Mouse (Mus musculus) megakaryocyte, embryonic 14.5 days (primary cell): ENCODE measurements around the gene Ccdc149.

Experiments used
- FLI1 ChIP-seq: IDR thresholded peaks from 2 replicates; pipeline ENCODE4 v1.6.1; 2012; ENCODE audit warnings: low read length, inconsistent platforms, mixed read lengths
- GATA1 ChIP-seq: IDR thresholded peaks from 3 replicates; pipeline ENCODE4 v1.6.1; 2012; ENCODE audit warnings: mixed read lengths, low read length, inconsistent platforms, borderline replicate concordance

DNA sequence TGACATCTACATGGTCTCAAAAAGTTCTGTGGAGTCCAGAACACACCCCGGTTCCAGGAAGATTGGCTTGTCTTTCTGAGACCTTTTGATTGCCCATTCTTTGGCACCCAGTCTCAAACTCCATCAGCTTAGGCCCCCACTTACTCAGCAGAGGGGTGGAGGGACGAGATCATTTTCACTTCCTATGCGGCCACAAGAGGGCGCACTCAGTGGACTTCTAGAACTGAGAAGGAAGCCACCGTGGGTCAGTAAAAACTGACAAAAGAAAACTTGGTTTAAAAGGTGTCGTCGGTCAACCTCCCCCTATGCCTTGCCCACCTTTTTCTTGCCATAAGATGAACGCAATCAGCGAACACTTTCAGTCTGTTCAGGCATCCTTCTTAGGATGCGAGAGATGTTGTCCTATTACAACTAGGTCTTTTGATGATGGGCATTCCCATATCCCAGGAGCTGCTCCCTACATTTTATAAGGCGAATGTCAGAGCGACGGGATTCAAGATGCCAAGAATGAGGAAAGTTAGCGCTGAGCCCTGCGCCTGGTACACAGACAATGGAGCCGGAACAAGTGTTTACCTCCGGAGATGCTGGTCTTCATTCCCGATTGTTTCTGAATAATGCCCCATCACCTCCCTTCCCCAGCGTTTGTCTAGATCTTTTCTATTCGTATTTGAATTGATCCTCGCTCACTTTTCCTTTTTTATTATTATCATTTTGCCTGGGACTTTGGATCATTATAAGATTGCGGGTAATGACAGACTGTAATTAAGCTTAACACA lies 44.1 kb upstream of the Ccdc149 start:
- TF ChIP-seq GATA1: no peak
- no peak for TF ChIP-seq FLI1
